Mouse (Mus musculus) cerebellum, postnatal 4 days (tissue): ENCODE results near the gene Spata31d1d.
"Not testable (repeated sequence)": the region's sequence is repeated elsewhere in the genome, so short reads cannot be mapped to it uniquely, and the experiment has no call there.

Source experiments
- DNase-seq, 2 experiments: peaks; one replicate each; pipeline ENCODE4 v3.0.0; 2022; ENCODE audit warnings: low spot score in 2 of 2, mixed read lengths in 1 of 2

The Spata31d1d gene

GRCm38 (mm10) chr13:59731652-59732051, at the start of gene Spata31d1d:
Gene Spata31d1d, minus strand, starts transcription at chr13:59731752.
- DNase-seq = no peak

GRCm38 (mm10) chr13:59779744-59780264, 48.3 kb upstream of the Spata31d1d start:
- not testable (repeated sequence) for DNase-seq

GRCm38 (mm10) chr13:59779213-59779612, 47.7 kb upstream of the Spata31d1d start:
- no peak for DNase-seq

GRCm38 (mm10) chr13:59775168-59775567, 43.6 kb upstream of the Spata31d1d start:
- no peak for DNase-seq

- peak in 1 of 2 experiments; percentile 34 for DNase-seq
These were observed 39.7 kb upstream of the Spata31d1d start for GRCm38 (mm10) chr13:59771257-59771656.

GRCm38 (mm10) chr13:59770847-59771246, 39.3 kb upstream of the Spata31d1d start:
- DNase-seq = no peak

- peak; percentile 65 to 84 for DNase-seq
These were observed 38.6 kb upstream of the Spata31d1d start for GRCm38 (mm10) chr13:59770164-59770562.

GRCm38 (mm10) chr13:59769296-59770163, 38.0 kb upstream of the Spata31d1d start, which contains the start of gene Isca1:
Gene Isca1, minus strand, starts transcription at chr13:59769810.
- peak; percentile 99 to 100 for DNase-seq

GRCm38 (mm10) chr13:59768531-59768930, 37.0 kb upstream of the Spata31d1d start:
- DNase-seq = no peak

- DNase-seq = no peak
These were observed 35.4 kb upstream of the Spata31d1d start for GRCm38 (mm10) chr13:59766786-59767515.

GRCm38 (mm10) chr13:59762791-59763190, 31.2 kb upstream of the Spata31d1d start:
- no peak for DNase-seq

GRCm38 (mm10) chr13:59756906-59757305, 25.4 kb upstream of the Spata31d1d start:
- no peak for DNase-seq

GRCm38 (mm10) chr13:59750310-59750709, 18.8 kb upstream of the Spata31d1d start:
- no peak for DNase-seq

- no peak for DNase-seq
These were observed 15.2 kb upstream of the Spata31d1d start, which contains the start of gene 1700014D04Rik for GRCm38 (mm10) chr13:59746711-59747110. Gene 1700014D04Rik, minus strand, starts transcription at chr13:59746752.

- no peak for DNase-seq
These were observed 14.6 kb upstream of the Spata31d1d start for GRCm38 (mm10) chr13:59746164-59746563.

- DNase-seq = no peak
These were observed 13.9 kb upstream of the Spata31d1d start for GRCm38 (mm10) chr13:59745462-59745861.

- DNase-seq = no peak
These were observed 10.1 kb upstream of the Spata31d1d start for GRCm38 (mm10) chr13:59741697-59742096.

- DNase-seq = no peak
These were observed 9.5 kb upstream of the Spata31d1d start for GRCm38 (mm10) chr13:59741096-59741495.

- no peak for DNase-seq
These were observed 7.8 kb upstream of the Spata31d1d start for GRCm38 (mm10) chr13:59739397-59739796.

- no peak for DNase-seq
These were observed 6.9 kb upstream of the Spata31d1d start for GRCm38 (mm10) chr13:59738455-59738854.

GRCm38 (mm10) chr13:59735190-59735589, 3.6 kb upstream of the Spata31d1d start:
- no peak for DNase-seq

- not testable (repeated sequence) for DNase-seq
These were observed 2.8 kb upstream of the Spata31d1d start for GRCm38 (mm10) chr13:59734347-59734746.
